Mouse (Mus musculus) intestine, embryonic 15.5 days (tissue): Measurements from ENCODE around the gene Rapgef5. TPM values are rescaled to one million over a fixed set of nuclear protein-coding genes. Genes with fewer than 3 reads are reported as not detected.

ENCODE experiments used
- ATAC-seq: fragments of 200-750 bp; cut with Nextera tagmentation; 2 replicates; pipeline ENCODE4 v1.8.0; 2017; ENCODE audit warnings: moderate TSS enrichment, moderate library complexity
- H3K27ac ChIP-seq: fragments of 300-500 bp; sonication (generic); 2 replicates; pipeline ENCODE4 v1.5.1; 2015; ENCODE audit warnings: mild to moderate bottlenecking, inconsistent platforms
- H3K27me3 ChIP-seq: fragments of 300-500 bp; sonication (generic); replicated peaks from 2 replicates; pipeline ENCODE4 v1.6.1; 2015; ENCODE audit warnings: inconsistent platforms
- H3K36me3 ChIP-seq: fragments of 300-500 bp; sonication (generic); 2 replicates; pipeline ENCODE4 v1.6.1; 2015; ENCODE audit warnings: inconsistent platforms
- H3K4me1 ChIP-seq: fragments of 300-500 bp; sonication (generic); replicated peaks from 2 replicates; pipeline ENCODE4 v1.6.1; 2015; ENCODE audit warnings: inconsistent platforms
- H3K4me2 ChIP-seq: fragments of 300-500 bp; sonication (generic); replicated peaks from 2 replicates; pipeline ENCODE4 v1.6.1; 2015; ENCODE audit warnings: mild to moderate bottlenecking, inconsistent platforms
- H3K4me3 ChIP-seq: fragments of 300-500 bp; sonication (generic); replicated peaks from 2 replicates; pipeline ENCODE4 v1.5.1; 2015; ENCODE audit warnings: inconsistent platforms
- H3K9ac ChIP-seq: fragments of 300-500 bp; sonication (generic); 2 replicates; pipeline ENCODE4 v1.6.1; 2015; ENCODE audit warnings: inconsistent platforms
- H3K9me3 ChIP-seq: fragments of 300-500 bp; sonication (generic); 2 replicates; pipeline ENCODE4 v1.6.1; 2016; ENCODE audit warnings: inconsistent platforms
- WGBS: fragments of 180-500 bp; shearing (Covaris S2); methylation state at CpG from one replicate; pipeline ENCODE4 v1.1.7; 2015; 5-methylcytosine and 5-hydroxymethylcytosine counted together
- polyA plus RNA-seq: library from polyadenylated mRNA; unstranded; fragments of >200 nt; fragmentation: Nextera tagmentation; extraction: Ambion mirVana; gene quantifications from 2 replicates; pipeline ENCODE4 v1.2.1, GENCODE M21; 2015

Rapgef5 gene
- polyA plus RNA-seq, 1 experiment from 2014 or later = 9.8 TPM

DNA sequence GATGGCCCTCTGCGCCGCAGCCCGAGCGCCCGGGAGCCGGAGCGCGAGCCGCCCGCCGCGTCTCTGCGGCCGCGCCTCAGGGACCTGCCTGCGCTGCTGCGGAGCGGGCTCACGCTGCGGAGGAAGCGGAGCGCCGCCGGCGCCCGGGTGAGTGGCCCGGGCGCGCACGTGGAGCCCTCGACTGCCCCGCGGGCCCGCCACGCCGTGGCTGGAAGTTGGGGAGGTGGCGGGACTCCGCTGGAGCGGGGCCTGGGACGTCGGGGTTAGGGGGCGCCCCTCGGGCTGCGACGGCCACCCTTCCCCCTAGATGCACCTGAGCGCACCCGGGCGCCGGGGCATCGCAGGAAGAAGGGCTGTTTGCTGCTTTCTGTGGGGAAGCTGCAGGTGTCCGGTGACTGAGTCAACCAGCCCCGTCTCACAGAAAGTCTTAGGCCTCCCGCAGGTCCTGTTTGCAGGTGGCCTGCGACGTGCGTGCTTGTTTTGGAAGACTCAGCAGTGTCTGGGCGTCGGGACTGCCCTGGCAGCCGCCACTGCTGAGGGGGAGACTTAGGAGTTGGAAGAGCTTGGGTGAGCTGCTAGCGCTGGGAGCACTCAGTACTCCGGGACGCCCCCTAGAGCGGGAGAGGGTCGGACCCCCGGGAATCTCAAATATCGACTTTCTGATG lies 17.9 kb downstream of the Rapgef5 start:
- peaks cover 8% of the 10 kb centered on the region for H3K4me1 ChIP-seq
- WGBS = under 1% methylated on average over 54 of the region's 66 CpGs
- H3K4me2 ChIP-seq = peak overlapping the region; percentile 94
- no peaks in the 10 kb centered on the region for H3K9me3 ChIP-seq
- H3K9ac ChIP-seq = peak overlapping the region; percentile 64
- peaks cover 15% of the 10 kb centered on the region for H3K27me3 ChIP-seq
- no peaks in the 10 kb centered on the region for H3K36me3 ChIP-seq
- H3K27ac ChIP-seq = peak overlapping the region; percentile 75
- peak; percentile 89 for ATAC-seq
- peak overlapping the region; percentile 69 for H3K4me3 ChIP-seq

DNA sequence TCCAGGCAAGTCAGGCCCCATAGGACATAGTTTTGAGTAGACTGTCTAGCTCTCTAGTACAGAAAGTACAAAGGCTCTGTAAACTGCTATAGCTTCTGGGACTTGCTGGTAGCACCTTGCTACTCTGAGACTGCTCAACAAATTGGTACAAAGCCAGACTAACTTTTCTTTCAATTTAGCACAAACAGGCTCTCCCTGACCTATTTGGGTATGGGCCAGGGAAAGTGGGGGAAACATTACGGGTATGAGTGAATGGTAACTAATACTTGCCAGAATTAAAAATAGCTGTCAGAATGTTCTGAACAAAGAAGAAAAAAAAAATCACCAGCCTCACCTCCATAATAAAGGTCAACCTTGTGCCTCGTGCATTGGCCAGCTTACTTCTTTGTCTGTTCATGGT lies 24.1 kb downstream of the Rapgef5 start:
- H3K4me2 ChIP-seq = no peak overlapping the region
- no peak overlapping the region for H3K4me3 ChIP-seq
- 75% methylated on average over 2 of the region's 2 CpGs for WGBS
- no peak overlapping the region for H3K9ac ChIP-seq
- ATAC-seq = no peak
- H3K4me1 ChIP-seq = no peaks in the 10 kb centered on the region
- no peak overlapping the region for H3K27ac ChIP-seq
- H3K36me3 ChIP-seq = no peaks in the 10 kb centered on the region
- no peaks in the 10 kb centered on the region for H3K27me3 ChIP-seq
- H3K9me3 ChIP-seq = no peaks in the 10 kb centered on the region

DNA sequence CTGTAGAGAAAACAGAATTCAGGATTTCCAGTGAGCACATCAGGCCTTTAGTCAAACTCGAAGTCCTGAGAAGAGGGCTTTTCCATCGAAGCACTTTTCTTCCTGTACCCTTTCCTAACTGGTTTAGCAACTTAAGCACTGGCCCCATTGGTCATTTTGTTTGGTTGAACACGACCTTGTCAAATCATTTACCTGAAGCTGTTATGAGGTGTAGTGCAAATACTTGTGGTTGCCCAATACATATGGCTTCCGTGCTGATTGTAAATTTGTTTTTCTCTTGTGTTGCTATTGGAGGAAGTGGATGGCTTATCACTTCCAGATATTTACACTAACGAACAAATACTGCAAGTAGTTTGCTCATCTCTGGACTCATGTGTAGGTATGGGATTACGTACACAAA lies 29.0 kb downstream of the Rapgef5 start:
- peak; percentile 93 for ATAC-seq
- Histone ChIP-seq H3K27me3 (no peaks in the 10 kb centered on the region), H3K27ac (peak overlapping the region; percentile 27; the same call in 1 of the 2 replicates), H3K4me3 (no peak overlapping the region), H3K4me1 (no peaks in the 10 kb centered on the region), H3K9ac (no peak overlapping the region), H3K9me3 (no peaks in the 10 kb centered on the region), H3K4me2 (no peak overlapping the region), H3K36me3 (no peaks in the 10 kb centered on the region)
- WGBS = 59% methylated on average over 6 of the region's 6 CpGs

DNA sequence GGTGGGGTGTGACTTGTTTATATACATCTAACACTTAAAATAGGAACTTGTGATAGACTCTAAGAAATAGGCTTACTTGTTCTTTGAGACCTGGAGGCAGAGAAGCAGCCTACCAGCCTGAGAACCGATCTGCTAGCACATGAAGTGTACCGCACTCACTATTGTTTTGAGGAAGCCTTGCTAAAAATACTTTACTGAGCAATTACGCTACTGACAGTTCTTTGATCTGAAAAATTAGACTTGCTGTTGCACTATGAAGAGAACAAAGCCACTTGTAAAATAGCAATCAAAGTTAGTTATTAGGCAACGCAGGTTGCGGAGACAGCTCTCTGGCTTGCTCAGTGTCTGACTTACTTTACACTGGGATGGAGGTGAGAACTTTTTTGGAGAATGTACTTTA lies 37.1 kb downstream of the Rapgef5 start:
- no peak overlapping the region for H3K4me2 ChIP-seq
- 82% methylated on average over 5 of the region's 5 CpGs for WGBS

DNA sequence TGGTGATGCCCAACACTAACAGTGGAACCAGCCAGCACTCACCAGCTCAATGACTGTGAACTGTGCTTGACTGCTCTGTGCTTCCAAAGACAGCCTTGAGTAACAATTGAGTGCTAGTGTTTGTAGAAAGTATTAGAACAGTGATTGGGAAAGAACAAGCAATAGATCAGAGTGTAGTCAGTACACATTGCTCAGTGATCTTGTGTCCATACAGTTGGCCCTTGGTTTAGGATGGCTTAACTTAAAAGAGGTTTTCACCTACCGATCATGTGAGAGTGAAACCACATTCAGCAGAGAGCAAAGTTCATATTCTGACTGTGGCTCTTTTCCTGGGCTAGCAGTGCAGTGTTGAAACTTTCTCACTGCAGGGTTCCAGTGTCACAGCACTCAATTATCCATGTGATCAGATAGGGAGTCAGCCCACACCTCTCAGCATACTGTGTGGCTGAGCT lies 38.4 kb downstream of the Rapgef5 start:
- 63% methylated on average over 1 of the region's 1 CpGs for WGBS
- peak overlapping the region; percentile 19; the same call in 1 of the 2 replicates for H3K27ac ChIP-seq
- H3K4me2 ChIP-seq = no peak overlapping the region

More for the DNA sequence above, 37.1 kb downstream of the Rapgef5 start:
- Histone ChIP-seq H3K36me3 (no peaks in the 10 kb centered on the region), H3K27ac (no peak overlapping the region), H3K4me3 (no peak overlapping the region), H3K4me1 (no peaks in the 10 kb centered on the region), H3K9ac (no peak overlapping the region), H3K9me3 (no peaks in the 10 kb centered on the region), H3K27me3 (no peaks in the 10 kb centered on the region)
- ATAC-seq = no peak

GRCm38 (mm10) chr12:117560450-117560849 lies 44.2 kb downstream of the Rapgef5 start:
- H3K4me2 ChIP-seq = no peak overlapping the region
- no peak overlapping the region for H3K9ac ChIP-seq
- no peaks in the 10 kb centered on the region for H3K9me3 ChIP-seq
- 66% methylated on average over 11 of the region's 11 CpGs for WGBS
- no peaks in the 10 kb centered on the region for H3K27me3 ChIP-seq
- H3K36me3 ChIP-seq = no peaks in the 10 kb centered on the region
- no peaks in the 10 kb centered on the region for H3K4me1 ChIP-seq
- ATAC-seq = peak; percentile 50
- H3K4me3 ChIP-seq = no peak overlapping the region
- H3K27ac ChIP-seq = no peak overlapping the region

More for the DNA sequence above, 38.4 kb downstream of the Rapgef5 start:
- no peak overlapping the region for H3K9ac ChIP-seq
- no peaks in the 10 kb centered on the region for H3K36me3 ChIP-seq
- H3K4me1 ChIP-seq = no peaks in the 10 kb centered on the region
- ATAC-seq = peak; percentile 96
- no peaks in the 10 kb centered on the region for H3K27me3 ChIP-seq
- no peak overlapping the region for H3K4me3 ChIP-seq
- no peaks in the 10 kb centered on the region for H3K9me3 ChIP-seq

GRCm38 (mm10) chr12:117561411-117562059 lies 45.3 kb downstream of the Rapgef5 start:
- no peak overlapping the region for H3K4me3 ChIP-seq
- no peaks in the 10 kb centered on the region for H3K36me3 ChIP-seq
- ATAC-seq = no peak
- no peak overlapping the region for H3K27ac ChIP-seq
- no peaks in the 10 kb centered on the region for H3K4me1 ChIP-seq
- H3K4me2 ChIP-seq = no peak overlapping the region
- no peak overlapping the region for H3K9ac ChIP-seq
- H3K9me3 ChIP-seq = no peaks in the 10 kb centered on the region
- H3K27me3 ChIP-seq = no peaks in the 10 kb centered on the region
- WGBS = 72% methylated on average over 6 of the region's 6 CpGs

- no peaks in the 10 kb centered on the region for H3K4me1 ChIP-seq
- H3K9me3 ChIP-seq = no peaks in the 10 kb centered on the region
- no peak overlapping the region for H3K9ac ChIP-seq
- no peaks in the 10 kb centered on the region for H3K27me3 ChIP-seq
- no peak overlapping the region for H3K4me2 ChIP-seq
- H3K4me3 ChIP-seq = no peak overlapping the region
- no peak for ATAC-seq
- H3K36me3 ChIP-seq = no peaks in the 10 kb centered on the region
- H3K27ac ChIP-seq = no peak overlapping the region
- 97% methylated on average over 3 of the region's 3 CpGs for WGBS
Observed at GRCm38 (mm10) chr12:117562085-117562484, 45.8 kb downstream of the Rapgef5 start.

- H3K4me1 ChIP-seq = no peaks in the 10 kb centered on the region
- no peak for ATAC-seq
- H3K36me3 ChIP-seq = no peaks in the 10 kb centered on the region
- no peaks in the 10 kb centered on the region for H3K27me3 ChIP-seq
- no peaks in the 10 kb centered on the region for H3K9me3 ChIP-seq
- H3K4me3 ChIP-seq = no peak overlapping the region
- H3K4me2 ChIP-seq = no peak overlapping the region
- 57% methylated on average over 6 of the region's 6 CpGs for WGBS
- H3K27ac ChIP-seq = no peak overlapping the region
- no peak overlapping the region for H3K9ac ChIP-seq
Observed at GRCm38 (mm10) chr12:117563859-117564258, 47.6 kb downstream of the Rapgef5 start.

GRCm38 (mm10) chr12:117566298-117566697 lies 50.0 kb downstream of the Rapgef5 start:
- Histone ChIP-seq H3K4me3 (no peak overlapping the region), H3K9ac (no peak overlapping the region), H3K4me1 (no peaks in the 10 kb centered on the region), H3K27ac (no peak overlapping the region), H3K9me3 (no peaks in the 10 kb centered on the region), H3K4me2 (no peak overlapping the region), H3K36me3 (no peaks in the 10 kb centered on the region), H3K27me3 (no peaks in the 10 kb centered on the region)
- 79% methylated on average over 4 of the region's 4 CpGs for WGBS
- ATAC-seq = no peak

GRCm38 (mm10) chr12:117569671-117570070 lies 53.4 kb downstream of the Rapgef5 start:
- ATAC-seq = no peak
- no peak overlapping the region for H3K27ac ChIP-seq
- H3K9me3 ChIP-seq = no peaks in the 10 kb centered on the region
- H3K36me3 ChIP-seq = no peaks in the 10 kb centered on the region
- no peak overlapping the region for H3K4me2 ChIP-seq
- H3K9ac ChIP-seq = no peak overlapping the region
- H3K4me1 ChIP-seq = no peaks in the 10 kb centered on the region
- no peak overlapping the region for H3K4me3 ChIP-seq
- H3K27me3 ChIP-seq = no peaks in the 10 kb centered on the region
- WGBS = 56% methylated on average over 2 of the region's 2 CpGs

DNA sequence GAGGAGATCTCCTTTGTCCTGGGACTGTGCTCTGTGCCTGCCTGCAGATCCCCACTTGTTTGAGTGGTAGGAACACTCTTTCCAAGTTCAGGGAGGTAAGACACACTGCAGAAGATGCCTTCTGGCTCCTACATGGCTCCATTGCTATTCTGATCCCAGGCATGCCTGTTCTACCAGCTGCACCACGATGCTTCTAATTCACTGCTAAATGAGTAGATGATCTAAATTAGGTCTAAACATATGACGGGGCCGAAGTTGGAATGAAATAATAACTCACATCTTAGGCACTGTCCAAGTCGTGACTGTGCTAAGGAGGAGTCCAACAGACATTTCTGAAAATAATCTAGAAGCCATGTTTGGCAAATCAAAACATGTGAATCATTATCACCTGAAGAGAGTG lies 68.0 kb downstream of the Rapgef5 start:
- 80% methylated on average over 4 of the region's 4 CpGs for WGBS
- Histone ChIP-seq H3K27ac (no peak overlapping the region), H3K9ac (no peak overlapping the region)

DNA sequence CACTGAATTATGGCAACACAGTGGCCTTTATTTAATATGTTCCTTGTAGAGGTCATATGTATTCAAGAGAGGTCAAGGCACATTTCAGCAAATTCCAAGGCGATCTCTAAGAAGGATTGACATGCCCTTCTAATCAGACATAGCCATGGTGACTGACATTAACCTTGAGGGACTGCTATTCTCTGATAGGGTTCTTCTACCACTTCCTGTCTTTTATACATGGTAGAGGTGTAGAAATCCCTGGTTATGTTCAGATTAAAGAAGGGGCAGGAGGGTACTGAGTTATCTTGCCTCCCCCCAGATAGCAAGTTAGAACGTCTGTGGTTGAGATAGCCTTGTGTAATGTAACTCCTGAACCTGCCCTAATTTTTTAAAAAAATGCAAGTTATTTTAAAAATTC lies 69.1 kb downstream of the Rapgef5 start:
- Histone ChIP-seq H3K4me1 (no peaks in the 10 kb centered on the region), H3K9ac (no peak overlapping the region), H3K36me3 (no peaks in the 10 kb centered on the region), H3K27me3 (no peaks in the 10 kb centered on the region), H3K9me3 (no peaks in the 10 kb centered on the region), H3K4me2 (no peak overlapping the region), H3K27ac (no peak overlapping the region), H3K4me3 (no peak overlapping the region)
- 83% methylated on average over 2 of the region's 2 CpGs for WGBS
- ATAC-seq = no peak

More for the DNA sequence above, 68.0 kb downstream of the Rapgef5 start:
- H3K4me3 ChIP-seq = no peak overlapping the region
- H3K9me3 ChIP-seq = no peaks in the 10 kb centered on the region
- no peaks in the 10 kb centered on the region for H3K4me1 ChIP-seq
- H3K36me3 ChIP-seq = no peaks in the 10 kb centered on the region
- ATAC-seq = no peak
- no peak overlapping the region for H3K4me2 ChIP-seq
- H3K27me3 ChIP-seq = no peaks in the 10 kb centered on the region
